Mouse (Mus musculus) c-Kit-positive CD71-negative TER-119-negative erythroid progenitor cells, embryonic 14.5 days (primary cell): ENCODE measurements around the gene Olfr1202.

Experiments used
- DNase-seq: peaks from one replicate; pipeline ENCODE4 v3.0.0-alpha.2; 2013; ENCODE audit warnings: low read depth

Gene Olfr1202

DNA sequence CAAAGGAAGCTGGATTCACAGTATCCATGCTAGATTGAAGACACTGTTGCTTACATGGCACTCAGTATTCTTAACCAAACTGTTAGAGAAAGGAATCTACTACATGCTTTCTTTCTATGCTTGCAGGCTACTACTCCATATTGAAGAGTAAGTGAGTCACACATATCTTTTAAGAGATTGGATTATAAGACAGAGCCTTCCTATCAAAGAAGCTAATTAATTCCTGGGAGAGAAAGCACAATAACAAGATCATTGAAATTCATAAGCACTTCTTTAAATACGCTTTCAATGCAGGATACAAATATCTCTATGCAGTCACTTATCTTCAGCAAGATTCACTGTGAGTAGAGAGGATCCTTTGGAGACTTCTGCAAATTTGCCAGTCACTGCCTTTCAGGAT lies at the start of gene Olfr1202:
TSS of gene Olfr1202 (plus strand) at position 301 of the 400 bp plus-strand sequence.
- DNase-seq = no peak

GRCm38 (mm10) chr2:88770388-88770787 lies 43.9 kb upstream of the Olfr1202 start, which contains the start of gene Olfr1200:
Olfr1200 (minus strand) TSS chr2:88770488.
- no peak for DNase-seq

- no peak for DNase-seq
These were observed 21.6 kb upstream of the Olfr1202 start, which contains the start of gene Olfr1201 for GRCm38 (mm10) chr2:88792736-88793135. Olfr1201 (plus strand) TSS chr2:88793036.

- no peak for DNase-seq
These were observed 15.1 kb downstream of the Olfr1202 start, which contains the start of gene Olfr1205 for GRCm38 (mm10) chr2:88829437-88829836. Olfr1205 (plus strand) TSS chr2:88829737.

- no peak for DNase-seq
These were observed 24.2 kb downstream of the Olfr1202 start for GRCm38 (mm10) chr2:88838477-88838876.

GRCm38 (mm10) chr2:88848992-88849391 lies 34.7 kb downstream of the Olfr1202 start, which contains the start of gene Olfr1204:
Olfr1204 (plus strand) TSS chr2:88849292.
- no peak for DNase-seq

DNA sequence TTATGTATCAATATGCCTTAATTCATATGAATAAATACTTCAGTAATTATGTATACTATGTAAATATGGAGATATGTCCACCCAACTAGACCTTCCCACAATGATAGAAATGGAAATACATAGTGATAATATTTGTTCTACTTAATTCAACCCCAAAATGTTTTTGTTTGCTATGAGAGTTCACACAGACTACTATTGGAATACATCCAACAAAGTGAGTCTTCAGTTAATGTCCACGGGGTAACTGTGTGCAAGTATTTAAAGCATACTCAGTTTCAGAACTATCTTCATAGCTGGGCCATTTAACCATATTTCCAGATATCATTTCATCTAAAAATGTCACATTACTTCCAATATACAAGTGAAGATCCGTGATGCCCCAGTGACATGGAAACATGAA lies 48.6 kb downstream of the Olfr1202 start, which contains the start of gene Olfr1206:
TSS of gene Olfr1206 (plus strand) at position 301 of the 400 bp plus-strand sequence.
- no peak for DNase-seq
